Comparison of ENCODE assay signal across 1 mouse cellular context in genomic region chr1:156938705-156939242, GRCm38 (mm10).
TF ChIP-seq lines count a peak whose summit lies in the region.

No protein-coding gene starts in this region.

TF ChIP-seq in CH12.LX, 34 proteins besides CTCF, POLR2A, EP300 and RAD21 (continued from another document):
- TF ChIP-seq CHD2 (IDR thresholded peaks at IDR 0.05; ENCODE audit: low read length) (peak; percentile 71), ZNF384 (IDR thresholded peaks at IDR 0.05; ENCODE audit: low read depth, low read length) (no peak), UBTF (IDR thresholded peaks at IDR 0.05; ENCODE audit: low read depth, low read length) (no peak), PAX5 (IDR thresholded peaks at IDR 0.05; ENCODE audit: low read length) (no peak), MAFK (IDR thresholded peaks at IDR 0.05; ENCODE audit: insufficient replicate concordance, low read length) (no peak), CHD1 (IDR thresholded peaks at IDR 0.05; ENCODE audit: low read depth, low read length) (no peak), ZMIZ1 (IDR thresholded peaks at IDR 0.05; ENCODE audit: low read depth, low read length) (no peak), IRF4 (IDR thresholded peaks at IDR 0.05; ENCODE audit: low read depth, low read length) (no peak; the same call in 1 of the 2 replicates), ZC3H11A (IDR thresholded peaks at IDR 0.05; ENCODE audit: low read depth, low read length) (no peak), MXI1 (IDR thresholded peaks at IDR 0.05; ENCODE audit: low read depth, low read length) (peak; percentile 52)
